Mouse (Mus musculus) left cerebral cortex, postnatal 14 days (tissue): ENCODE measurements around the gene Zcchc14. TPM values are rescaled to one million over a fixed set of nuclear protein-coding genes. Genes with fewer than 3 reads are reported as not detected.
A peak's percentile ranks its signal among the peaks of the same experiment; 100 is the strongest.
"Not testable (repeated sequence)": the region's sequence is repeated elsewhere in the genome, so short reads cannot be mapped to it uniquely, and the experiment has no call there.

Experiments
- DNase-seq, 2 experiments: peaks; one replicate each; pipeline ENCODE4 v3.0.0; 2021 to 2022; ENCODE audit warnings: low spot score in 2 of 2, mixed read lengths in 1 of 2
- intact Hi-C: fragments of 180-260 bp; cut with DNase I; formaldehyde crosslinking; loops from one replicate; pipeline ENCODE4 v1.15.1; 2025
- total RNA-seq, 2 experiments: library from RNA; stranded (reverse); gene quantifications; 2 replicates each; pipeline ENCODE4 v1.2.3; 2021

The Zcchc14 gene
- total RNA-seq, 2 experiments from 2014 or later = 71.8 to 75.9 TPM

DNA sequence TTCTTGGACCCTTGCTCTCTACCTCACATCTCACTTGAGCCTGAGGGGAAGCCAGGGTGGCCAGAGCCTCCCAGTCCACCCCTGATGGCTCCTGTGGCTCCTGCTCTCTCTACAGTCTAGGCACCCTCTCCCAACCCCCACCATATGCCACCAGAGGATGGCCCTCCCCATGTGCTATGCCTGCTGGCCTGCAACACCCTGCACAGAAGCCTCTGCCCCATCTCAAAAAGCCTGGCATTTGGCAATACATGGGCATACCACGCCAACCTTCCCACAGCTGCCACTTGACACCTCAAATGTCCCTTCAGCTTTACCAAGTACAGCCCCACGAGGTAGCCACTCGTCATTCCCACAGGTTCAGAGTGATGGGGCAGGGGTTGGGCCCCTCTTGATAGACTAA, 9.9 kb downstream of the Zcchc14 start:
- intact Hi-C loops = no loop called here
- no peak for DNase-seq

DNA sequence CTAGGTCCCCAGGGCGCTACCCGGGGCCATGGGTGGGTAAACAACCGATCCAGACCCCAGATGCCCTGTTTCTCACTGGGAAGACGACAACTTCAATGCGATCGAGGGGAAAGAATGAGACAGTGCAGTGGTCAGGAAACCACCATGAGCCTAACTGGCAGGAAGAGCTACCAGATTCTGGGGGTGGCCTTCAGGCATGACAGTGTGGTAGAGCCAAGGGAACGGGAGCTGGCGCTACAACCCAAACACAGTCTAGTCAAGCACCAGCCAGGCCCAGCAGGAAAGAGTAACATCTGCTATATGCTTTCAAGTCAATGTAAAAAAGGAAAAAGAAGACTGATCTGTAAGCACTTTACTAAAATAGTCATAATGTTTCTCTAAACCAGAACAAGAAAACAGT, 16.5 kb downstream of the Zcchc14 start:
- no peak for DNase-seq
- intact Hi-C loops = no loop called here

DNA sequence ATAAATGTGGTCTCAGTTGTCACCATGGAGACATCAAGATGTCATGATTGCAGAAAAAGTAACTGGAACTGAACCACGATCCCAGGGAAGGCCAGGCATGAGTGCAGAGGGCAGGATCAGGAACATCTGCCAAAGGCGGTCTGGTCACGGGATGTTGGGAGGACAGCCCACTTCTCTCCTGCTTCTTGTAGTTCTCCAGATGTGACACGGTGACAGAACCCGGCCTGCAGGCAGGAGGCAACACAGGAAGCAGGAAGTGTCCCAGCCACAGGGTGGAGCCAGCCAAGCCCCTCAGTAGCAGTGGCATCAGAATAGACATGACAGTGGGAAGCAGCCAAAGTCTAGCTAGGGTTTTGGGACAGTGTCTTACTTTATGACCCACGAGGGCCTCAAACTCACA, 17.2 kb downstream of the Zcchc14 start:
- no peak for DNase-seq
- intact Hi-C loops = no loop called here

GRCm38 (mm10) chr8:121632401-121632800, 20.3 kb downstream of the Zcchc14 start:
- DNase-seq = no peak
- intact Hi-C loops = no loop called here

GRCm38 (mm10) chr8:121631645-121632071, 21.0 kb downstream of the Zcchc14 start:
- intact Hi-C loops = no loop called here
- DNase-seq = no peak

GRCm38 (mm10) chr8:121628681-121629080, 24.0 kb downstream of the Zcchc14 start:
- no peak for DNase-seq
- intact Hi-C loops = no loop called here

GRCm38 (mm10) chr8:121623043-121623442, 29.7 kb downstream of the Zcchc14 start:
- intact Hi-C loops = no loop called here
- DNase-seq = no peak

DNA sequence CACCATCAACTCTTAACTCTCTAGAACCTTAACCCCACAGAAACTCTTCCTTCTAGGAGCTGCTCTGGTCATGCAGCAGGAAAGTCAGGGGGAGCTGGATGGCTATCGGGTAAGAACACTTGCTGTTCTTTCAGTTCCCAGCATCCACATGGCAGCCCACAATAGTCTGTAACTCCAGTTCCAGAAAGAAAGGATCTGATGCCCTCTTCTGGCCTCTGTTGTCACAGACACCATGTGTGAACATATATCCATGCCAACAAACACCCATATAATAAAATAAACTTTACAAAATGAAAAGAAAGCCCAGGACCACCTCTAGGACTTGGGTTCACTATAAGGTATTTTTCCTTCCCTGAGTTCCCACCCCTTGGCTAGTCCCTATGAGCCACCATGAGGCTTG, 30.8 kb downstream of the Zcchc14 start:
- DNase-seq = no peak
- intact Hi-C loops = no loop called here

DNA sequence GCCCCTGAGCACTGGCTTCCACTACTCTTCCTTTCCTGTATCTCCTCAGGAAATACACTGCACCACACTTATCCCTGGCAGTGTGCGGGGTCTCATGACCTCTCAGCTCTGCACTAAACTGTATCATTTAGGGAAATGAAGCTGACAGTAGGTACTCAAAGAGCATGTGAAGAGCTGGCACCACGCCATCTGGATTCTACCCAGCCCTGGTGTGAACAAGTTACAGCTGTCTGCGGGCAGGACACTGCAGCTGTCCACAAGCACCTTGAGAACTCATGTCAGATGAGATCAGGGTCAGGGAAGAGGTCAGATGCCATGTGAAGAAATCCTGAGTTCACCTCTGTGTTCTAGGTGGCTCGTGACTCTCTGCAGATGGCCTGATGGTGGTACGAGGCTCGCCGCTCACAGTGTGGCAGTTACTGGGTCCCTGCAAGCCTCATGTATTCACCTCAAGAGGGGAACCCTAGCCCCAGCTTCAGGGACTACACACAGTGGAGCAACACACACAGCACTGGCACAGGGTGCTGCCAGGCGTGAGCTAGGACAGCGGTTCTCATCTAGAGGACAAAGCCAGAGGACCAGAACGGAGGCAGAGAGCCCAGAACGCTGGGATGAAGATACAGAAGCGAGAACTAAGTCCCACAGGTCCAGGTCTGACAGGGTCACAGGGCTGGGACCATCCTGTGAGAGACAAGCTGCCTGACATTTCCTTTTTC, 31.7 kb downstream of the Zcchc14 start:
- peak in 1 of 2 experiments; percentile 45 for DNase-seq
- intact Hi-C loops = no loop called here

DNA sequence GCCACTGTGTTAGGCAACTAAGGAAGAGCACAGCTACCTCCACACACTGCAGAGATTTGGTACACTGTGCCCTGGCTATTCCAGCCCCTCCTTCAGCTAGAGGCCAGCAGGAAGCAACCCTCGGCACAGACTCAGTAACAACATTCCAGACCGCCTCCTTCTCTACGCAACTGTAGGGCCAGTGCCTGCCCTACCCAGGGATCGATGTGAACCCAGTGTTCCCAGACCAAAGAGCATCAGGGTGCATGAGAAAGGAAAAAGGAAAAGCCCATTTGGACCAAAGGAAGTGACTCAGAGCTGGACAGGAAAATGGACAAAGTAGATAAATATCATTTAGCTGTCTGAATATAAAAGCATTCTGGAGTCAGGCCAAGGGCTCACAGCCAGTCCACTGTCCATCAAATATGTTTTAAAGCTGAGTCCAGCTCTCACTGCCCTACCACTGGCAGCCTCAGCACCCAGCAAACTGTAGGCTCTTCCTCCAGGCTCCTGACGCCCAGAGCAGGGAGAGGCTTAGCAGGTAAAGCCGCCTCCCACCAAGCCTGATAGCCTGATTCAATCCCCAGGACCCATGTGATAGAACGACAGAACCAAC, 33.2 kb downstream of the Zcchc14 start:
- DNase-seq = no peak
- intact Hi-C loops = no loop called here

DNA sequence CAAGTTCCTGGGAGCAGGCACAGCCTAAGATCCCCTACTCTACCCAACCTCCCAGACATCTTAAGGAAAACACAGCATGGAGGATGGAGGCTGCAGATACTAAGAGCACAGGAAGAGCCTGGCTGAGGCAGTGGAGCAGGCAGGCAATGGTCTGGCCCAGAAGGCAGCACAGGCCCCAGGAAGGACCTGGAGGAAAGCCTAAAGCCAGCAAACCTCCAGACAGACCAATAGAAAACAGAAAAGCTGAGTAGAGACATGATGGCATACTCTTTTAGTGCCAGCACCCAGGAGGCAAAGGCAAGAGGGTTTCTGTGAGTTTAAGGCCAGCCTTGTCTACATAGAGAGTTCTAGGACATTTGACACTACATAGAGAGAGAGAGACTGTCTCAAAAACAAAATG, 39.3 kb downstream of the Zcchc14 start:
- intact Hi-C loops = no loop called here
- no peak for DNase-seq

DNA sequence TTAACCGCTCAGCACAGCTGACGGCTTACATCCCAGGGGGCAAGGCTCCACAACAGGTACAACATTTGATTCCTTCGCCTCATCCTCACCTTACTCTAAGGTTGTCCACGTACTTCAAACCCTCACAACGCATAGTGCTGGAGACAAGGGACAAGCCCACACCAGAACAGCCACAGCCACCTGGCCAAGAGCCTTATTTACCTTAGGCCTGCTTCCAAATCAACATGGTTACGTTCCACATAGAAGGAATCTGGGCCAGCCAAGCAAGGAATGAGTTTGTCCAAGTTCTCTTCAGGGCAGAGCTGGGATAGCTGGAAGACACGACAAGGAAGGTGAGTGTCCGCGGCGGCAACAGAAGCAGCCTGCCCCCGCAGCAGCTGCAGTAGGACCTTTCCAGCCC, 42.8 kb downstream of the Zcchc14 start:
- intact Hi-C loops = loop anchor here (5.0 kb wide), 1 partner anchor 217 kb away; the partner anchor contains the start of gene Klhdc4
- no peak for DNase-seq

DNA sequence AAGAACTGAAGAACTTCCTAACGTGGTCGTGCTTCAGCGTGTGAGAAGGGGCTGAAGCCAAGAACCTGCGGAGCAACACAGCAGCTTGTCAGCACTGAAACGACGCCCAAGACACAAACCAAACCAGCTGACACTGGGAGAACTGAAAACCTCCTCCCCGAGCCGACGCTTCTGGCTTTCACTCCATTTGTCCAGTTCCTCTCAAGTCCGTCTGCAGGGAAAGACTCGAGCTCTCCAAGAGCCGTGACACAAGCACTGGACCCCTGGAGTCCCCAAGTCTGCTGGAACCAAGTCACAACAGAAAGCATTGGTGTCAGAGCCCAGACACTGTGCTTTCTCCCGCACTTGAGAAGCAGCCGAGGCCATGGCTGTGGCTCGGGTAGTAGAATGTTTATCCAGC, 43.5 kb downstream of the Zcchc14 start:
- intact Hi-C loops = loop anchor here (5.0 kb wide), 1 partner anchor 218 kb away; the partner anchor contains the start of gene Klhdc4
- no peak for DNase-seq

- intact Hi-C loops = loop anchor here (5.0 kb wide), 1 partner anchor 220 kb away; the partner anchor contains the start of gene Klhdc4
- DNase-seq = no peak
Measured at GRCm38 (mm10) chr8:121607661-121608060, 45.0 kb downstream of the Zcchc14 start.

- intact Hi-C loops = loop anchor here (5.0 kb wide), 2 partner anchors 48 to 84 kb away; partner anchors contain the start of gene Zcchc14
- no peak for DNase-seq
Measured at GRCm38 (mm10) chr8:121603801-121604200, 48.9 kb downstream of the Zcchc14 start.

- intact Hi-C loops = loop anchor here (5.0 kb wide), 2 partner anchors 49 to 84 kb away; partner anchors contain the start of gene Zcchc14
- peak; percentile 81 to 91 for DNase-seq
Measured at GRCm38 (mm10) chr8:121602860-121603259, 49.8 kb downstream of the Zcchc14 start.

DNA sequence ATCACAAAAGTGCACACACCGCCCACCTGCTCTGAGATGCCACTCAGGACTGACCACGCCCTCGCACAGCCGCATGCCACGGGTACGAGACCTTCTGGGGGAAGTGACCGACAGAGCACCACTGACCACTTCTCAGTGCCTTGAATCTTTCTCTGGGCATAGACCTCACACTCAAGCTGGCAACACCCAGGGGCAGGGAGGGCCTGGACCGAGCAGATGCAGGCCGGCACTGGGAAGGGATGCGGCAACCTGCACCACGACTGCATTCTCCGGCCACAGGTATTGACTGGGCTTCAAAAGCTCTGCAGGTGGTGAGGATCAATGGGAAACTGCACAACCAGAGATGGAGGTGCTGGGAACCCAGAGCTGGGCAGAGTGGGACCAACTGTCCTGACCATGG, 50.3 kb downstream of the Zcchc14 start:
- intact Hi-C loops = loop anchor here (5.0 kb wide), 2 partner anchors 50 to 85 kb away; partner anchors contain the start of gene Zcchc14
- DNase-seq = no peak

DNA sequence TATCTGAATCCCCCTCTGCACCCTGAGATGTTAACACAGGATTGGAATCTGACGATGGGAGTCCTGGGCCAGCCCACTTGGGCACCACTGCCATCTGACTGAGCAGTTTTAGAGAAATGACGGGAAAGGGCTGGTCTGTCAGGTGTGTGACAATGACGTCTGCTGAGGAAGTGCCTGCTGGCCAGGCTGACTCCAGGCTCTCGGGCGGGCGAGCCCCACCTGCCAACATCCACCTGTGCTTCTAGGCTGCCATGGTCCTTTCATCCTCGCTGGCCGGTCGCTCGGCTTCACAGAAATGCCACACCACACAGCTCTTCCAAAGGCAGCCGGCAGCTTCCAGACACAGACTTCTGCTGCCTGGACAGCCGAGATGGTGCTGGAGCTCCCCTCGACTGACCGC, 52.9 kb downstream of the Zcchc14 start:
- intact Hi-C loops = loop anchor here (1.0 to 5.0 kb wide), 3 partner anchors 52 to 87 kb away; partner anchors contain the start of gene Zcchc14
- DNase-seq = no peak

- peak; percentile 81 to 87 for DNase-seq
- intact Hi-C loops = no loop called here
Measured at GRCm38 (mm10) chr8:121598892-121599291, 53.8 kb downstream of the Zcchc14 start.

GRCm38 (mm10) chr8:121598190-121598589, 54.5 kb downstream of the Zcchc14 start:
- no peak for DNase-seq
- intact Hi-C loops = no loop called here

GRCm38 (mm10) chr8:121597492-121597891, 55.2 kb downstream of the Zcchc14 start:
- intact Hi-C loops = not testable (repeated sequence)

More at GRCm38 (mm10) chr8:121597492-121597891, 55.2 kb downstream of the Zcchc14 start:
- DNase-seq = not testable (repeated sequence)
